Mouse (Mus musculus) inflammation-experienced regulatory T-cells (primary cell): Measurements from ENCODE around the gene Prpf3. TPM values are rescaled to one million over a fixed set of nuclear protein-coding genes. Genes with fewer than 3 reads are reported as not detected.

ENCODE experiments used
- polyA plus RNA-seq, 2 experiments: library from polyadenylated mRNA; unstranded; fragments of 100-300 nt; shearing (Covaris generic); gene quantifications; one replicate each; pipeline ENCODE4 v1.2.1; 2017

The Prpf3 gene
- polyA plus RNA-seq, result 10 to 100 TPM; 57.4 to 73.7 TPM

DNA sequence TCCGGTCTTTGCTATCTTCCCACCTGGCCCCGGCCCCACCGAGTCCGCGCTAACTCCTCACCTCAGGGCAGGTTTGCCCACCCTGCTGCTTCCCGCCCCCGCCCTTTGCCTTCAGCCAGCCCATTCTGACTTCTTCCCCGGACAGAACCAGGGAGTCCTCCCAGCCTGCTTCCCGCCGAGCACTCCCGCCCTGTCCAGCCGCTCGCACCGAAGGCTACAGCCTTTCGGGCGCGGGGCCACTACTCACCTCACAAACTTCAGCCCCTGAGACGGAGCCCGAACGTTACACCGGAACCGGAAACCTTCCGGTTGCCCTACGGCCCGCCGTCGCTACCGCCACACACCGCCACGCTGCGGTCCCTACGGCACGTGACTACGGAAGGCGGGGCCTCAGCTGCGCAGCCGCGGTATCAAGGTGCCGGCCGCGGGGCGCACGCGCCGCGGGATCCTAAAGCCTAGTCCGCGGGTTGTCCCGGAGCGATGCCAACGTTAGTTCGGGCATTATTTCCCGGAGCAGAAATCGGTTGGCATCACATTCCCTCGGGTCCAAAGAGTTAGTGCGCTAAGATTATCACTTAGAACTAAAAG is at the start of gene Prpf3:
TSS of gene Prpf3 (minus strand) at position 384 of the 588 bp plus-strand sequence.

DNA sequence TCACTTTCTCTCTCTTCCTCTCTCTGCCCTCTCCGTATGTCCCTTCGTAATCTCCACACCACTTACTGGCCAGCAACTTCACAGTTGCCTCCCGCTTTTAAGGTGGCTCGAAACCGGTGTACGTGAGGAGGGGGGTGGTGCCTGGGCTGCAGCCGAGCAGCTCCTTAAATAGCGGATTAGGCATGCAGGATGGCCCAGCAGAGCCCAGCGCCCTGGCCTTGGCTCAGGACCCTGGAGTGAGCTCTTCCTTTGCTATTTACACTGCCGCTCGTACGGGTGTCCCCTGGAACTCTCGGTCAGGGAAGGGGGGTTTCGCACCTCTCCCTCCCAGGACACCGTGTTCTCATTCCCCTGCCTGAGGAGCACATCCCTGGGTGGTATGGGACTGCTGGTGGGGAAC is 48.9 kb upstream of the Prpf3 start, which contains the start of gene Car14:
TSS of gene Car14 (minus strand) at position 124 of the 400 bp plus-strand sequence.

DNA sequence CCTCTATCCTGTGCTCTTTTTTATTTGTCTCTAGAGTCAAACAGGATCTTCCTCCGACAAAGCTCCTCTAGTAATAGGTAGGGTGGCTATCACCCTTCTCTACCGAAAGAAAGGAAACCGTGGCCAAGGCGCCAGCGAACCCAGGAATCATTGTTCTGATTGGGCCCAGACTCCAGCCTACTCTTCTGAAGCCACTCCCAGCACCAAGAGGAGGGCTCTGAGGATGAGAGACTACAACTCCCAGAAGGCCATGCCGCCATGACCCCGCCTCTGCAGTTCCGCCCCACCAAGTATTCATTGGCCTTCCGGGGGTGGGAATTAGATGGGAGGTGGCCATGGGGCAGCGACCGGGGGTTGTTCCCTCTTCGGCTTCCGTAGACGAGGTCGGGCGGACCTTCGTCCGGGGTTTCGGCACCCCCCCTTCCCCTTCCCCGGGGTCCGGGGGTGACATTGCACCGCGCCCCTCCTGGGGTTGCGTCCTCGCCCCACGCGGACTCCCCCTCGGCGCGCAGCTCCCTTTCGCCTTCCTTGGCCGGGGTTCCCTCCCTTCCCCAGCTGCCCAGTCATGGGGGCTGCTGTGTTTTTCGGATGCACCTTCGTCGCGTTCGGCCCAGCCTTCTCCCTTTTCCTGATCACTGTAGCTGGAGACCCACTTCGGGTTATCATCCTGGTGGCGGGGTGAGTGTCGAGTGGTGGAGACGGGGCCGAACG is 38.1 kb upstream of the Prpf3 start, which contains the start of gene Aph1a:
TSS of gene Aph1a (plus strand) at position 364 of the 711 bp plus-strand sequence.

DNA sequence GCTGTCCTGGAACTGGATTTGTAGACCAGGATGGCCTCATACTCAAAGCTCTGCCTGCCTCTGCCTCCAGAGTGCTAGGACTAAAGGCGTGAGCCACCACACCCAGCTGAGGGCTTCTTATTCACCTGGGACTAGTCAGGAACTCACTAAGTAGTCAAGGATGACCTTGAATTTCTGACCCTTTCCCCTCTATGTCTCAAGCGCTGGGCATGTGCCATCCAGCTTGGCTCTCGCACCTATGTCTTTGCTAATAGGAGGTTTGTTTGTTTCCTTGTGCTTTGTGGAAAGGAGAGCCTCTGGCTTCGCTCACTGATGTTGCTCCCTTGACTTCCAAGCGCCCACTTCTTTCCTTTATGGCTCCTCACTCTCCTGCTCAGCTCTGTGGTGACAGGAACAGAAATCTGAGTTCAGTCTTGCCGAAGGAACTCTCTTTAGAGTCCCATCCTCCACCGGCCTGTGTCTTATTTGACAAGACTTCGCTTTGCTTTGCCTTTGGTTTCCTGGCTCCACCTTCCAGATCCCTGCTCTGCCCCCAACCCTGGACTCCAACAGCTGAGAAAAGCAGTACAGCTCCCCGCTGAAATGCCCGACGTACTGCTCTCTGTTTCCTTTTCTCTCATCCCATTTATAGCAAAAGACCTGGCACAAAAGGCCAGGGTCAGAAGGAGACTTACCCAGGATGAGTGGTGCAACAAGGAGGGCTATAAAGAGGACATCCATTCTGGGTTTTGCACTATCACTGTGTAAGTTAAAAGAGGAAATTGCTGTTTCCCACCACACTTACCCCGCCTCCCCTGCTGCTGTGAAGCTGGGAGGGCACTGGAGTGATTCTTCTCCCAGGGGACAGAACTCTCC is 35.8 kb upstream of the Prpf3 start, which contains the start of gene BC028528:
TSS of gene BC028528 (minus strand) at position 795 of the 855 bp plus-strand sequence.

DNA sequence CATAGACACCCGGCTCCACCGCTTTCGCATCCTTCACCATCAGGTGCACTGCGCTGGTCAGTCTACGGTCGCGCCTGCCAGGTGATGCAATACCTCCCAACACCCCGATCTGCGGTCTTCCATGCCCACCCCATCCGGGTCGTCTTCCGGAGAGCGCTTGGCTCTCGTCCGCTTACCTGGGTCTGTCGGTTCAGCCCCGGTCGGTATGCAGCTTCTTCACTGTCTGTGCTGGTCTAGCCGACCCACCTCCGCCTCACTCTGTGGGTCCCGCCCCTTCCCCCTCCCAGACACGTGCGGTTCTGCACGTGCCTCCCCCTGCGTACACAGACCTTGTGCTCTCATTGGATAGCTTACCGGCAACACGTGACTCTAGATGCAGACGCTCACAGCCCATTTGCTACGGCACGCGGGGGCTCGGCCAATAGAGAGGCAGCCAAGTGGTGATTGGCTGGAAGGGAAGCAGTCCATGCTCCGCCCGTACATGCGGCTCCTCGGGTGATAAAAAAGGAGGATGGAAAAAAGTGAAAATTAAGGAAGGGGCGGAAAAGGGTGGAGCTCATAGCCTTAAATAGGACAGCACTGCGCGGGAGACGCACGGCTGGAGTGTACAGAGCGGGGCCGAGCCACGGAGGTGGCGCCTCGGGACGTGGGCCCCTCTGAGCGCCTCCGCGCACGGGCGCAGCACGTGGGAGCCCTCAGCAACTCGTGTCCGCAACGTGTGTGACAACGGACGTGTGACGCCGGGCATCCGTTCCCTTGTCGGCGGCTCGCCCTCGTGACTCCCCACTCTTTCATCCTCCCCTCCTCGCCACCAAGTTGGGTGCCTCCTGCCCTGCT is 26.5 kb upstream of the Prpf3 start, which contains the start of gene Ciart:
TSS of gene Ciart (minus strand) at position 273 of the 837 bp plus-strand sequence.

DNA sequence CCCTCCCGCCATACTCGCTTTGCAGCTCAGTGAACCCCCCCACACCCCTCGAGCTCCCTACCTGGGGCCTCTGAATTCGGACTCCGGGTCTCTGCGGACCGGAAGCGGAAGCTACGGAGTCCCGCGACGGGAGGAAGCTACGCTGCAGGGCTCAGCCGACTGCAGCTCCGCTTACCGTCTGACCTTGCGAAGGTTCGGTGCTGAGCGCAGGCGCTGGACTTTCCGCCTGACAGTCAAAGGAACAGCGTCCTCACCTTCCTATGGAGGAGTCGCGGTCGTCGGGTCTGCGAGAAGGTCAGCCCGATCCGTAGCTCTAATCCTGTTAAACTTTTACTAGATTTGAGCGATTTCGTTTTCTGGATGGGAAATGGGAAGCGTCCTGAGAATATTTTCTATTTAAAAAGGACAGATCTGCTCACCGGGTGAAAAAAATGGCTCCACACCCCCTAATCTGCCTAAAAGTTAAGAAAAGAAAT is 15.7 kb upstream of the Prpf3 start, which contains the start of gene Mrps21:
TSS of gene Mrps21 (minus strand) at position 128 of the 476 bp plus-strand sequence.

DNA sequence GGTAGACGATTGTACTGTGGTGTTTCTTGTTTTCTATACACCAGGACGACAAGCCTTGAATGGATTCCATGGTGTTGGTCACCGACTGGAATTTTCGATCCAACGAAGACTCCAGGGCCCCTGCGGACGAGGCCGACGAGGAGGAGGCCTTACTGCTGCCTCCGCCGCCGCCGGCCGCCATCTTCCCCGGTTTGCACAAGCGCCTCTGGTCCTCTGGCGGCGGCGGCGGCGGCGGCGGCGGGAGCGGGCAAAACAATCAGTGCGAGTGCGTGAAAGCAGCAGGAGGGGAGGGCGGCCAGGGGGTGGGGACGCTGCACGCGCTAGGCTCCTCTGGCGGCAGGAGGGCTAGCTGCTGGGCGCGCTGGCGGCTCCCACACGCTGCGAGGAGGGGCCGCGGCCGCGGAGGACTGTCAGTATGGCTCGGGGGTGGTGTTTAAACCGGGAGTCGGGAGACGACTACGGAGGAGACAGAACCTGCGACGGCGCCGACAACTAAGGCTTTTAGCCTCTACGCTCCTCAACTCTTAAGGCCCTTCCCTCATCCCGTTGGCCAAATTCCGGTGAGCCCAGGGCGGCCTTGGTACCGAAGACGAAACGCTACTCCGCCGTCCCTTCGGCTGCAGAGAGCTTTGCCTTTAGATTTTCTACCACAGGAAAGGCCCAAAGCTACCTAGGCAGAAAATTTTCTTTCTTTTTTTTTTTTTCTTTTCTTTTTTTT is 37.0 kb downstream of the Prpf3 start, which contains the start of gene Rprd2:
TSS of gene Rprd2 (minus strand) at position 293 of the 718 bp plus-strand sequence.

Other genes starting within 250 kb of the Prpf3 start
- gene Ensa, start 230.9 kb downstream of the Prpf3 start, polyA plus RNA-seq, result 10 to 100 TPM; 78.8 to 82.8 TPM
- gene Mcl1, start 197.1 kb downstream of the Prpf3 start, polyA plus RNA-seq, result 100 to 1,000 TPM; 462 to 507 TPM
- 10 to 100 TPM; 10.7 to 17.7 TPM for gene Adamtsl4, start 168.0 kb downstream of the Prpf3 start, polyA plus RNA-seq
- gene Ecm1, start 116.3 kb downstream of the Prpf3 start, polyA plus RNA-seq, result 100 to 1,000 TPM; 147 to 151 TPM
- gene Tars2, start 95.7 kb downstream of the Prpf3 start, polyA plus RNA-seq, result 10 to 100 TPM; 76.4 to 81.3 TPM
- 10 to 100 TPM; 27.2 to 27.6 TPM for gene Rprd2, start 37.0 kb downstream of the Prpf3 start, polyA plus RNA-seq
- gene Mrps21, start 15.6 kb upstream of the Prpf3 start, polyA plus RNA-seq, result 100 to 1,000 TPM; 201 to 205 TPM
- gene Ciart, start 26.4 kb upstream of the Prpf3 start, polyA plus RNA-seq, result 10 to 100 TPM in 1 of 2 experiments, 1 to 10 TPM in 1; 7.7 to 11.6 TPM
- 1 to 10 TPM in 1 of 2 experiments, under 1 TPM in 1; 0.52 to 2.7 TPM for gene BC028528, start 36.1 kb upstream of the Prpf3 start, polyA plus RNA-seq
- 10 to 100 TPM; 47.8 to 56.0 TPM for gene Aph1a, start 38.1 kb upstream of the Prpf3 start, polyA plus RNA-seq
- not detected for gene Car14, start 48.8 kb upstream of the Prpf3 start, polyA plus RNA-seq
- 100 to 1,000 TPM; 154 to 215 TPM for gene Anp32e, start 73.4 kb upstream of the Prpf3 start, polyA plus RNA-seq
- 10 to 100 TPM; 11.5 to 14.0 TPM for gene Plekho1, start 140.1 kb upstream of the Prpf3 start, polyA plus RNA-seq
- 10 to 100 TPM; 22.0 to 26.8 TPM for gene Vps45, start 202.6 kb upstream of the Prpf3 start, polyA plus RNA-seq
- 10 to 100 TPM; 16.6 to 20.0 TPM for gene Otud7b, start 248.6 kb upstream of the Prpf3 start, polyA plus RNA-seq